In genomic region chr4:48046461-48046901, GRCm38 (mm10) we compare ENCODE assay signal across 8 mouse cellular contexts. TPM values are rescaled to one million over a fixed set of nuclear protein-coding genes. Genes with fewer than 3 reads are reported as not detected.
DNase-seq lines count a peak whose midpoint lies in the region; ATAC-seq and TF ChIP-seq lines count a peak whose summit lies in the region.

No protein-coding gene starts in this region.

- H3K36me3 ChIP-seq in E14TG2a.4 (ENCODE audit: insufficient read depth, low read length): no peaks in the 10 kb centered on the region
- H3K36me3 ChIP-seq in embryonic facial prominence, embryonic 10.5 days (replicated peaks): no peaks in the 10 kb centered on the region
- no peaks in the 10 kb centered on the region for H3K36me3 ChIP-seq in hindbrain, embryonic 12.5 days
- H3K36me3 ChIP-seq in lung, postnatal 0 days (ENCODE audit: insufficient read depth, low read length): no peaks in the 10 kb centered on the region

- no peak for TF ChIP-seq EP300 in lung, postnatal 0 days (IDR thresholded peaks at IDR 0.05)

- TF ChIP-seq CTCF in E14TG2a.4 (conservative IDR thresholded peaks at IDR 0.05; ENCODE audit: low read length): no peak
- TF ChIP-seq CTCF in lung, postnatal 0 days (IDR thresholded peaks at IDR 0.05): no peak

- peak overlapping the region; percentile 88 for H3K4me3 ChIP-seq in E14TG2a.4 (replicated peaks; ENCODE audit: low read length)
- H3K4me3 ChIP-seq in embryonic facial prominence, embryonic 10.5 days: peak overlapping the region; percentile 78
- H3K4me3 ChIP-seq in hindbrain, embryonic 12.5 days: peak overlapping the region; percentile 68
- peak overlapping the region; percentile 74 for H3K4me3 ChIP-seq in lung, postnatal 0 days (ENCODE audit: low read depth, low read length)

- peak overlapping the region; percentile 64 for H3K9ac ChIP-seq in hindbrain, embryonic 12.5 days
- H3K9ac ChIP-seq in lung, postnatal 0 days (replicated peaks; ENCODE audit: low read depth): no peak overlapping the region

- peak overlapping the region; percentile 95 for H3K4me2 ChIP-seq in hindbrain, embryonic 12.5 days (replicated peaks)
- peak overlapping the region; percentile 100 for H3K4me2 ChIP-seq in lung, postnatal 0 days (replicated peaks; ENCODE audit: low read depth, low read length)

- peaks cover 86% of the 10 kb centered on the region for H3K27me3 ChIP-seq in E14TG2a.4 (ENCODE audit: insufficient read depth, low read length)
- H3K27me3 ChIP-seq in embryonic facial prominence, embryonic 10.5 days (replicated peaks; ENCODE audit: low read depth, poor library complexity, severe bottlenecking): peaks cover 64% of the 10 kb centered on the region
- H3K27me3 ChIP-seq in hindbrain, embryonic 12.5 days: peaks cover 52% of the 10 kb centered on the region
- H3K27me3 ChIP-seq in lung, postnatal 0 days (replicated peaks; ENCODE audit: insufficient read depth, low read length): peaks cover 41% of the 10 kb centered on the region

- WGBS in embryonic facial prominence, embryonic 10.5 days: under 1% methylated on average over 20 of the region's 20 CpGs
- WGBS in hindbrain, embryonic 12.5 days: under 1% methylated on average over 20 of the region's 20 CpGs
- WGBS in lung, postnatal 0 days: 1% methylated on average over 20 of the region's 20 CpGs

- peaks cover 57% of the 10 kb centered on the region for H3K4me1 ChIP-seq in E14TG2a.4 (replicated peaks; ENCODE audit: low read depth, low read length)
- H3K4me1 ChIP-seq in embryonic facial prominence, embryonic 10.5 days: peaks cover 59% of the 10 kb centered on the region
- peaks cover 57% of the 10 kb centered on the region for H3K4me1 ChIP-seq in hindbrain, embryonic 12.5 days
- peaks cover 25% of the 10 kb centered on the region for H3K4me1 ChIP-seq in lung, postnatal 0 days (ENCODE audit: insufficient read depth, low read depth, low read length)

- no peak overlapping the region; the same call in 1 of the 2 replicates for H3K27ac ChIP-seq in embryonic facial prominence, embryonic 10.5 days (replicated peaks)
- peak overlapping the region; percentile 88 for H3K27ac ChIP-seq in hindbrain, embryonic 12.5 days
- H3K27ac ChIP-seq in lung, postnatal 0 days (ENCODE audit: low read length): no peak overlapping the region

- peak; percentile 36 to 52 for DNase-seq in cerebellum, adult 18-20 months
- peak; percentile 50 for DNase-seq in embryonic facial prominence, embryonic 10.5 days (ENCODE audit: low spot score)
- DNase-seq in lung, postnatal 0 days (ENCODE audit: low spot score): peak; percentile 9
- DNase-seq in gastrocnemius, postnatal 14 days: no peak

- H3K9me3 ChIP-seq in E14TG2a.4 (ENCODE audit: low read length): no peaks in the 10 kb centered on the region
- no peaks in the 10 kb centered on the region for H3K9me3 ChIP-seq in embryonic facial prominence, embryonic 10.5 days
- H3K9me3 ChIP-seq in hindbrain, embryonic 12.5 days (replicated peaks): no peaks in the 10 kb centered on the region
- no peaks in the 10 kb centered on the region for H3K9me3 ChIP-seq in lung, postnatal 0 days (ENCODE audit: low read length)

- no peak for ATAC-seq in cerebellum, adult (ENCODE audit: insufficient number of reproducible peaks, low FRiP score, low TSS enrichment)
- ATAC-seq in hindbrain, embryonic 12.5 days (ENCODE audit: low FRiP score): no peak
- no peak for ATAC-seq in lung, postnatal 0 days
- no peak for ATAC-seq in granulocyte monocyte progenitor cell, adult 5-6 weeks (replicated peaks; ENCODE audit: poor library complexity, severe bottlenecking)

- intact Hi-C loops in gastrocnemius, postnatal 14 days (cut with DNase I; ENCODE audit: low total_unique reads): loop anchor here (5.0 to 10.0 kb wide), 2 partner anchors 86 to 462 kb away; no protein-coding TSS in a partner anchor

RNA-seq across cellular contexts. Expression of gene Nr4a3, which starts 1.5 kb away (rescaled TPM):
- polyA plus RNA-seq in embryonic facial prominence, embryonic 10.5 days (2016; fragmentation: Nextera tagmentation; extraction: Ambion mirVana): 0.17 and 0.19 TPM in 2 replicates
- polyA plus RNA-seq in hindbrain, embryonic 12.5 days (2016; fragmentation: Nextera tagmentation; extraction: Ambion mirVana): 2.0 TPM in 2 replicates
- 0.14 and 0.15 TPM in 2 replicates for polyA plus RNA-seq in lung, postnatal 0 days (2015; fragmentation: Nextera tagmentation; extraction: Ambion mirVana)
- total RNA-seq in granulocyte monocyte progenitor cell, adult 5-6 weeks (2014; fragmentation: Nextera tagmentation): 0.21 TPM in 1 of 2 replicates, not detected in the other
- 0.36 and 0.99 TPM in 2 replicates for total RNA-seq in granulocyte monocyte progenitor cell, adult 5-6 weeks (2017)
- total RNA-seq in gastrocnemius, postnatal 14 days (2021): 1 to 10 TPM; 2.4 to 6.2 TPM
